Mouse (Mus musculus): Measurements from ENCODE around the gene Txnrd2. TPM values are rescaled to one million over a fixed set of nuclear protein-coding genes. Genes with fewer than 3 reads are reported as not detected.

Txnrd2 gene
- polyA plus RNA-seq, 1 experiment = 4.6 TPM

GRCm38 (mm10) chr16:18458661-18459060, 32.5 kb downstream of the Txnrd2 start:
- H3K27ac ChIP-seq (ENCODE audit: insufficient read depth, low read length) = no peak overlapping the region
- H3K4me3 ChIP-seq (ENCODE audit: insufficient read depth, low read length) = no peak overlapping the region
- peaks cover 15% of the 10 kb centered on the region for H3K4me1 ChIP-seq (ENCODE audit: control insufficient read depth, insufficient read depth, low read length)

GRCm38 (mm10) chr16:18459335-18459954, 33.3 kb downstream of the Txnrd2 start:
- H3K4me1 ChIP-seq (ENCODE audit: control insufficient read depth, insufficient read depth, low read length) = peaks cover 15% of the 10 kb centered on the region
- TF ChIP-seq POLR2A (IDR thresholded peaks at IDR 0.05; ENCODE audit: low read depth, low read length) = no peak
- no peak for TF ChIP-seq CTCF (IDR thresholded peaks at IDR 0.05; ENCODE audit: borderline replicate concordance, insufficient read depth, low read length)
- H3K4me3 ChIP-seq (ENCODE audit: insufficient read depth, low read length) = no peak overlapping the region
- 0 out of 2 replicates have a peak overlapping the region, but pooled peaks have one; percentile 0 for H3K27ac ChIP-seq (ENCODE audit: insufficient read depth, low read length)

More at GRCm38 (mm10) chr16:18458661-18459060, 32.5 kb downstream of the Txnrd2 start:
- no peak for TF ChIP-seq CTCF (IDR thresholded peaks at IDR 0.05; ENCODE audit: borderline replicate concordance, insufficient read depth, low read length)
- TF ChIP-seq POLR2A (IDR thresholded peaks at IDR 0.05; ENCODE audit: low read depth, low read length) = no peak

DNA sequence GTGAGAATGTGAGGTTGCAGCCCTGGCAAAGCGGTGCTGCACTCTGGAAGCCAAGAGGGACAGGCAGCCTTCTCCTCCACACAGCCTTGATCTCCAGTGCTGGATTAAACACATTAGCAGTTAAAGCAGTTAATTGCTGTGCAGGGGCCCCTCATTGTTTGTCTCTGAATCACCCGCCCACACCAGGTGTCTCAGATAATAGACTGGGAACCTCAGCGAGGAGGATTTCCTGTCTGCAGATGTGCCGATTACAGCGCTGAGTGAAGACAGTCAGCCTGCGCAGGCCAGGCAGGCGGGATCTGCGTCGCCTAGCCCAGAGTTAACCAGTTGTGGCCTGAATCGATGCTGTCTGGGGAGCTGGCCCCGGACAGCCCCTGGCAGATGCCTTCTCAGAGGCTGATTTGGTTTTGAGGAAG, 33.8 kb downstream of the Txnrd2 start:
- no peak for TF ChIP-seq POLR2A (IDR thresholded peaks at IDR 0.05; ENCODE audit: low read depth, low read length)
- Histone ChIP-seq H3K27ac (ENCODE audit: insufficient read depth, low read length) (0 out of 2 replicates have a peak overlapping the region, but pooled peaks have one; percentile 0), H3K4me3 (ENCODE audit: insufficient read depth, low read length) (no peak overlapping the region), H3K4me1 (ENCODE audit: control insufficient read depth, insufficient read depth, low read length) (peaks cover 15% of the 10 kb centered on the region)

DNA sequence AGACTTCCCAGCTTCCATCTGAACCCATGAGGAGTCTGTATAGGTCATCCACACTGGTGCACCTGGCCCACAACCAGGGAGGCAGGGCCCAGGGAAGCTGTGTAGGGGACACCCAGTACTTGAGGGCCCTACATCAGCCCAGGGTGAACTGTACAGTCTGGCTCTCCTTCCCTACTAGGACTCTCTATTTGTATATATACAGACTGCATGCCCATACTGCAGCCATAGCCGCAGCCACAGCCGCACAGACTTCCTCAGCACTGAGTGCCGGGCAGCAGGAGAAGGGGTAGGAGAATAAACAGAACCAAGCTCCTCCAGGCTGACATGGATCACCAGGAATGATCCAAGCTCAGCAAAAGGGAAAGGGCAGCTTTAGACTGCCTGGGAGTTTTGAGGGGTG, 34.6 kb downstream of the Txnrd2 start:
- Histone ChIP-seq H3K27ac (ENCODE audit: insufficient read depth, low read length) (no peak overlapping the region), H3K4me3 (ENCODE audit: insufficient read depth, low read length) (no peak overlapping the region), H3K4me1 (ENCODE audit: control insufficient read depth, insufficient read depth, low read length) (peaks cover 15% of the 10 kb centered on the region)
- TF ChIP-seq POLR2A (IDR thresholded peaks at IDR 0.05; ENCODE audit: low read depth, low read length) (no peak), CTCF (IDR thresholded peaks at IDR 0.05; ENCODE audit: borderline replicate concordance, insufficient read depth, low read length) (no peak)

GRCm38 (mm10) chr16:18462031-18462430, 35.8 kb downstream of the Txnrd2 start:
- peaks cover 15% of the 10 kb centered on the region for H3K4me1 ChIP-seq (ENCODE audit: control insufficient read depth, insufficient read depth, low read length)
- H3K4me3 ChIP-seq (ENCODE audit: insufficient read depth, low read length) = no peak overlapping the region
- no peak overlapping the region for H3K27ac ChIP-seq (ENCODE audit: insufficient read depth, low read length)
- TF ChIP-seq POLR2A (IDR thresholded peaks at IDR 0.05; ENCODE audit: low read depth, low read length) = no peak
- TF ChIP-seq CTCF (IDR thresholded peaks at IDR 0.05; ENCODE audit: borderline replicate concordance, insufficient read depth, low read length) = no peak

- H3K4me3 ChIP-seq (ENCODE audit: insufficient read depth, low read length) = no peak overlapping the region
- H3K4me1 ChIP-seq (ENCODE audit: control insufficient read depth, insufficient read depth, low read length) = peaks cover 15% of the 10 kb centered on the region
- TF ChIP-seq POLR2A (IDR thresholded peaks at IDR 0.05; ENCODE audit: low read depth, low read length) (no peak), CTCF (IDR thresholded peaks at IDR 0.05; ENCODE audit: borderline replicate concordance, insufficient read depth, low read length) (no peak)
- no peak overlapping the region for H3K27ac ChIP-seq (ENCODE audit: insufficient read depth, low read length)
Observed at GRCm38 (mm10) chr16:18462598-18462997, 36.4 kb downstream of the Txnrd2 start.

GRCm38 (mm10) chr16:18464271-18464670, 38.1 kb downstream of the Txnrd2 start:
- no peak for TF ChIP-seq POLR2A (IDR thresholded peaks at IDR 0.05; ENCODE audit: low read depth, low read length)
- no peak for TF ChIP-seq CTCF (IDR thresholded peaks at IDR 0.05; ENCODE audit: borderline replicate concordance, insufficient read depth, low read length)
- peaks cover 9% of the 10 kb centered on the region for H3K4me1 ChIP-seq (ENCODE audit: control insufficient read depth, insufficient read depth, low read length)
- no peak overlapping the region for H3K27ac ChIP-seq (ENCODE audit: insufficient read depth, low read length)
- no peak overlapping the region for H3K4me3 ChIP-seq (ENCODE audit: insufficient read depth, low read length)

DNA sequence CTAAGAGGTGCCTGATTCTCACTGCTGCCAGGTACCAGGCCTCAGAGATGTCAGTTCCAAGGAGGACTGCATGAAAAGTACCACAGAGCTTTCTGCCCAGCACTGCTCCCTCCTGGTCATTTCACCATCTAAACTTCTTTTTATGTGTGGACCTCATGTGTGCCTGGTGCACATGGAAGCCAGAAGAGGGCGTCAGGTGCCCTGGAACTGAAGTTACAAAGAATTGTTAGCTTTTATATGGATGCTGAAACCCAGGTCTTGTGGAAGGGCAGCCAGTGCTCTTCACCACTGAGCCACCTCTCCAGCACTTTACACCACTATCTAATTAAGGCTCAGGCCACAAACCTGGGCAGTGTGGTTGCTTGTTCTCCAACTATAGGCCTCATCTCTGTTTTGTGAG, 44.6 kb downstream of the Txnrd2 start:
- no peak for TF ChIP-seq CTCF (IDR thresholded peaks at IDR 0.05; ENCODE audit: borderline replicate concordance, insufficient read depth, low read length)
- H3K27ac ChIP-seq (ENCODE audit: insufficient read depth, low read length) = no peak overlapping the region

GRCm38 (mm10) chr16:18471381-18471955, 45.3 kb downstream of the Txnrd2 start:
- H3K27ac ChIP-seq (ENCODE audit: insufficient read depth, low read length) = no peak overlapping the region
- H3K4me3 ChIP-seq (ENCODE audit: insufficient read depth, low read length) = no peak overlapping the region
- H3K4me1 ChIP-seq (ENCODE audit: control insufficient read depth, insufficient read depth, low read length) = peaks cover 11% of the 10 kb centered on the region
- TF ChIP-seq POLR2A (IDR thresholded peaks at IDR 0.05; ENCODE audit: low read depth, low read length) = no peak

More for the DNA sequence above, 44.6 kb downstream of the Txnrd2 start:
- Histone ChIP-seq H3K4me3 (ENCODE audit: insufficient read depth, low read length) (no peak overlapping the region), H3K4me1 (ENCODE audit: control insufficient read depth, insufficient read depth, low read length) (peaks cover 11% of the 10 kb centered on the region)

DNA sequence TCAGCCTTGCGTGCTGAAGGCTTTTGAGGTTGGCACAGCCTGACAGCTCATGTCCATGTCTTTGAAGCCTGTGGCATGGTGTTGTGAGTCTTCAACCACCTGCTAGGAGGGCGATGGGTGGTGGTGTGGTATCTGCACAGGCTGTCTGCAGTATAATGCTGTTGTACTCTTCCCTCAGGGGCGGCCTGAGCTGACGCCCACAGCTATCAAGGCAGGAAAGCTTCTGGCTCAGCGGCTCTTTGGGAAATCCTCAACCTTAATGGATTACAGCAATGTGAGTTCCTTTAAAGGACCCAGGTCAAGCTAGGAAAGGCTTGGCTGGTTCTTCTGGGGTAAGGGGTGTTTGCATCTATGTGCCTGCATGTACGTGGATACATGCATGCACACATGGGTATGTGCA, 45.8 kb downstream of the Txnrd2 start:
- no peak for TF ChIP-seq POLR2A (IDR thresholded peaks at IDR 0.05; ENCODE audit: low read depth, low read length)
- TF ChIP-seq CTCF (IDR thresholded peaks at IDR 0.05; ENCODE audit: borderline replicate concordance, insufficient read depth, low read length) = no peak
- Histone ChIP-seq H3K4me3 (ENCODE audit: insufficient read depth, low read length) (no peak overlapping the region), H3K4me1 (ENCODE audit: control insufficient read depth, insufficient read depth, low read length) (peaks cover 11% of the 10 kb centered on the region), H3K27ac (ENCODE audit: insufficient read depth, low read length) (no peak overlapping the region)

Data from embryonic fibroblast, embryonic 13.5 days (primary cell).